Mouse (Mus musculus): ENCODE measurements at regions not wholly inside any gene's neighbourhood (a gene's known extent, or its start where the extent isn't known, plus 50 kb on each side); places are given as distances from the start of the nearest gene placed in this dataset.
"Not testable (repeated sequence)": the region's sequence is repeated elsewhere in the genome, so short reads cannot be mapped to it uniquely, and the experiment has no call there.

GRCm38 (mm10) chr10:29044781-29045180, 58.7 kb upstream of the 2310057J18Rik start:
- not testable (repeated sequence) for H3K4me1 ChIP-seq (ENCODE audit: control insufficient read depth, insufficient read depth, low read length); H3K4me3 ChIP-seq (replicated peaks; ENCODE audit: insufficient read depth, low read depth, low read length); H3K27ac ChIP-seq (ENCODE audit: insufficient read depth, low read length); DNase-seq; H3K27me3 ChIP-seq (ENCODE audit: control insufficient read depth, insufficient read depth, low read length)
- 65% methylated on average over 2 of the region's 2 CpGs for WGBS

- Histone ChIP-seq H3K27me3 (ENCODE audit: control insufficient read depth, insufficient read depth, low read length) (no peaks in the 10 kb centered on the region), H3K4me3 (replicated peaks; ENCODE audit: insufficient read depth, low read depth, low read length) (no peak overlapping the region), H3K4me1 (ENCODE audit: control insufficient read depth, insufficient read depth, low read length) (no peaks in the 10 kb centered on the region), H3K27ac (ENCODE audit: insufficient read depth, low read length) (no peak overlapping the region)
- WGBS, result 15% methylated on average over 1 of the region's 1 CpGs
- peak in 1 of 2 experiments; percentile 2 for DNase-seq
- TF ChIP-seq CTCF (IDR thresholded peaks at IDR 0.05; ENCODE audit: borderline replicate concordance, insufficient read depth, low read depth, low read length) (no peak), POLR2A (IDR thresholded peaks at IDR 0.05; ENCODE audit: borderline replicate concordance, insufficient read depth, low read length) (no peak)
Observed at GRCm38 (mm10) chr10:29087823-29088222, 55.8 kb upstream of the Soga3 start.

Measured in cerebellum, adult 2 months (tissue).